Mouse (Mus musculus): ENCODE measurements around the gene Ttyh1.

DNA sequence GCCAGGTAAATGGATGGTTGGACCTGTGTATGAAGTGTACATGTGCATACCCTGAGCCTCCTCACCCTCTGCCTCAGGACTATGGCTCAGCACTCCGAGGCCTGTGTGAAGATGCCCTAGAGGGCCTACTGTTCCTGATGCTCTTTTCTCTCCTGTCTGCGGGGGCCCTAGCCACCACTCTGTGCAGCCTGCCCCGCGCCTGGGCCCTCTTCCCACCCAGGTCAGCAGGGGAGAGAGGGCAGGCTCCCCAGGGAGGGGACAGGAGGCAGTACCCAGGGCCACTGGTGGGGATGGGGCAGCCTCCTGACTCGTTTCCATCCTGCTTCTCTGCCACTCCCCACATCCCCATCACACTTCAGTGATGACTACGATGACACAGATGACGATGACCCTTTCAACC is 13.8 kb downstream of the Ttyh1 start:
- no peak for TF ChIP-seq CTCF (IDR thresholded peaks at IDR 0.05; ENCODE audit: low read depth, low read length)
- TF ChIP-seq POLR2A (IDR thresholded peaks at IDR 0.05; ENCODE audit: borderline replicate concordance, low read depth, low read length), result no peak
